Mouse (Mus musculus): Measurements from ENCODE around the gene Zfp622.
"Not testable (repeated sequence)": the region's sequence is repeated elsewhere in the genome, so short reads cannot be mapped to it uniquely, and the experiment has no call there.

Zfp622 gene

GRCm38 (mm10) chr15:25966220-25966774, 17.9 kb upstream of the Zfp622 start:
- no peak for DNase-seq (ENCODE audit: extremely low read depth, insufficient read length, low spot score)

GRCm38 (mm10) chr15:25971596-25971995, 12.6 kb upstream of the Zfp622 start:
- no peak for DNase-seq (ENCODE audit: extremely low read depth, insufficient read length, low spot score)

- DNase-seq (ENCODE audit: extremely low read depth, insufficient read length, low spot score) = no peak
Observed at GRCm38 (mm10) chr15:25972758-25973157, 11.4 kb upstream of the Zfp622 start.

GRCm38 (mm10) chr15:25974352-25974751, 9.8 kb upstream of the Zfp622 start:
- DNase-seq (ENCODE audit: extremely low read depth, insufficient read length, low spot score) = no peak

GRCm38 (mm10) chr15:25975810-25976209, 8.4 kb upstream of the Zfp622 start:
- no peak for DNase-seq (ENCODE audit: extremely low read depth, insufficient read length, low spot score)

GRCm38 (mm10) chr15:25983614-25984013, 552 bp upstream of the Zfp622 start:
- DNase-seq (ENCODE audit: extremely low read depth, insufficient read length, low spot score) = not testable (repeated sequence)

- DNase-seq (ENCODE audit: extremely low read depth, insufficient read length, low spot score) = no peak
Observed at GRCm38 (mm10) chr15:25984734-25985492, 747 bp downstream of the Zfp622 start.

- no peak for DNase-seq (ENCODE audit: extremely low read depth, insufficient read length, low spot score)
Observed at GRCm38 (mm10) chr15:25992992-25993727, 9.0 kb downstream of the Zfp622 start.

GRCm38 (mm10) chr15:25995521-25995920, 11.4 kb downstream of the Zfp622 start:
- no peak for DNase-seq (ENCODE audit: extremely low read depth, insufficient read length, low spot score)

GRCm38 (mm10) chr15:25999545-25999944, 15.4 kb downstream of the Zfp622 start:
- not testable (repeated sequence) for DNase-seq (ENCODE audit: extremely low read depth, insufficient read length, low spot score)

GRCm38 (mm10) chr15:26008621-26009020, 24.5 kb downstream of the Zfp622 start:
- DNase-seq (ENCODE audit: extremely low read depth, insufficient read length, low spot score) = no peak

GRCm38 (mm10) chr15:26012891-26013290, 28.7 kb downstream of the Zfp622 start:
- no peak for DNase-seq (ENCODE audit: extremely low read depth, insufficient read length, low spot score)

GRCm38 (mm10) chr15:26015979-26016665, 32.0 kb downstream of the Zfp622 start:
- DNase-seq (ENCODE audit: extremely low read depth, insufficient read length, low spot score) = no peak

GRCm38 (mm10) chr15:26021721-26022120, 37.6 kb downstream of the Zfp622 start:
- DNase-seq (ENCODE audit: extremely low read depth, insufficient read length, low spot score) = no peak

GRCm38 (mm10) chr15:26022636-26023035, 38.5 kb downstream of the Zfp622 start:
- no peak for DNase-seq (ENCODE audit: extremely low read depth, insufficient read length, low spot score)

GRCm38 (mm10) chr15:26031692-26032091, 47.5 kb downstream of the Zfp622 start:
- peak; percentile 13 for DNase-seq (ENCODE audit: extremely low read depth, insufficient read length, low spot score)

GRCm38 (mm10) chr15:26040567-26040966, 56.4 kb downstream of the Zfp622 start:
- no peak for DNase-seq (ENCODE audit: extremely low read depth, insufficient read length, low spot score)

- peak; percentile 34 for DNase-seq (ENCODE audit: extremely low read depth, insufficient read length, low spot score)
Observed at GRCm38 (mm10) chr15:26041196-26041947, 57.2 kb downstream of the Zfp622 start.
